Mouse (Mus musculus): ENCODE results near the gene Clpb. TPM values are rescaled to one million over a fixed set of nuclear protein-coding genes. Genes with fewer than 3 reads are reported as not detected.

Gene Clpb
- polyA plus RNA-seq (2015; fragmentation: Illumina TruSeq; extraction: RNeasy Lipid Tissue Mini Kit (QIAGEN cat#74804); ENCODE audit: insufficient read depth, low read depth, low replicate concordance): 4.8 TPM

GRCm38 (mm10) chr7:101663514-101664159 is at the start of gene Clpb:
TSS of gene Clpb (plus strand) at chr7:101663633.

GRCm38 (mm10) chr7:101817861-101818401 is 154.5 kb downstream of the Clpb start, which contains the start of gene Phox2a:
TSS of gene Phox2a (plus strand) at chr7:101818313.

GRCm38 (mm10) chr7:101837606-101838471 is 174.4 kb downstream of the Clpb start, which contains the start of gene Inppl1:
TSS of gene Inppl1 (minus strand) at chr7:101838229.

Other genes starting within 250 kb of the Clpb start
- 19.8 TPM for gene Pde2a, start 241.9 kb upstream of the Clpb start, polyA plus RNA-seq (2015; fragmentation: Illumina TruSeq; extraction: RNeasy Lipid Tissue Mini Kit (QIAGEN cat#74804); ENCODE audit: insufficient read depth, low read depth, low replicate concordance)
- gene Art2b, start 78.0 kb upstream of the Clpb start, polyA plus RNA-seq (2015; fragmentation: Illumina TruSeq; extraction: RNeasy Lipid Tissue Mini Kit (QIAGEN cat#74804); ENCODE audit: insufficient read depth, low read depth, low replicate concordance): not detected
- gene Phox2a, start 154.7 kb downstream of the Clpb start, polyA plus RNA-seq (2015; fragmentation: Illumina TruSeq; extraction: RNeasy Lipid Tissue Mini Kit (QIAGEN cat#74804); ENCODE audit: insufficient read depth, low read depth, low replicate concordance): not detected
- 24.1 TPM for gene Inppl1, start 174.6 kb downstream of the Clpb start, polyA plus RNA-seq (2015; fragmentation: Illumina TruSeq; extraction: RNeasy Lipid Tissue Mini Kit (QIAGEN cat#74804); ENCODE audit: insufficient read depth, low read depth, low replicate concordance)
- gene Folr2, start 193.6 kb downstream of the Clpb start, polyA plus RNA-seq (2015; fragmentation: Illumina TruSeq; extraction: RNeasy Lipid Tissue Mini Kit (QIAGEN cat#74804); ENCODE audit: insufficient read depth, low read depth, low replicate concordance): 7.3 TPM
- gene Anapc15, start 200.1 kb downstream of the Clpb start, polyA plus RNA-seq (2015; fragmentation: Illumina TruSeq; extraction: RNeasy Lipid Tissue Mini Kit (QIAGEN cat#74804); ENCODE audit: insufficient read depth, low read depth, low replicate concordance): 6.8 TPM
- 2.5 TPM for gene Folr1, start 207.2 kb downstream of the Clpb start, polyA plus RNA-seq (2015; fragmentation: Illumina TruSeq; extraction: RNeasy Lipid Tissue Mini Kit (QIAGEN cat#74804); ENCODE audit: insufficient read depth, low read depth, low replicate concordance)
- gene Lamtor1, start 242.3 kb downstream of the Clpb start, polyA plus RNA-seq (2015; fragmentation: Illumina TruSeq; extraction: RNeasy Lipid Tissue Mini Kit (QIAGEN cat#74804); ENCODE audit: insufficient read depth, low read depth, low replicate concordance): 21.4 TPM
- not detected for gene Tomt, start 242.7 kb downstream of the Clpb start, polyA plus RNA-seq (2015; fragmentation: Illumina TruSeq; extraction: RNeasy Lipid Tissue Mini Kit (QIAGEN cat#74804); ENCODE audit: insufficient read depth, low read depth, low replicate concordance)

Measured in pancreas, adult 10 weeks (tissue).